ENCODE assay signal across 9 mouse cellular contexts in genomic region chr9:44119011-44119410, GRCm38 (mm10). TPM values are rescaled to one million over a fixed set of nuclear protein-coding genes. Genes with fewer than 3 reads are reported as not detected.
DNase-seq lines count a peak whose midpoint lies in the region; ATAC-seq and TF ChIP-seq lines count a peak whose summit lies in the region.
"Had no signal": no experiment of that assay in that cellular context is flagged by ENCODE, and none has a peak within 500 bp of the region (broad histone marks: within the 10 kb centered on the region; RNA-seq: fewer than 3 reads in every experiment).

No protein-coding gene starts in this region.

- no peak overlapping the region for H3K4me3 ChIP-seq in layer of hippocampus, adult 2 months
- H3K4me3 ChIP-seq: erythroblast, embryonic 14.5 days; limb, embryonic 12.5 days had no signal

- peak; percentile 78 for TF ChIP-seq CTCF in layer of hippocampus, adult 2 months (conservative IDR thresholded peaks at IDR 0.05)

- no peak for DNase-seq in layer of hippocampus, adult 2 months (ENCODE audit: low spot score in 2 of 2)
- DNase-seq in layer of hippocampus, postnatal 14 days (ENCODE audit: low spot score in 2 of 2) = no peak
- DNase-seq in NIH3T3 (ENCODE audit: low read depth) (peak; percentile 59), MN1 (ENCODE audit: low spot score) (no peak)
- DNase-seq in spleen, postnatal 14 days (ENCODE audit: low spot score in 2 of 2) = peak; percentile 37 to 51
- no peak for DNase-seq in left cerebral cortex, postnatal 14 days (ENCODE audit: low spot score in 2 of 2)

- intact Hi-C loops in left cerebral cortex, postnatal 14 days (cut with DNase I) = no loop called here

- H3K27ac ChIP-seq in layer of hippocampus, adult 2 months = no peak overlapping the region
- H3K27ac ChIP-seq: limb, embryonic 12.5 days had no signal

- 0 out of 2 replicates have a peak, but pooled peaks have one; percentile 42 for ATAC-seq in common myeloid progenitor, adult 5-6 weeks (replicated peaks; ENCODE audit: low read depth, poor library complexity, severe bottlenecking)

RNA-seq across cellular contexts. Expression of gene Rnf26, which starts 5.7 kb away (rescaled TPM):
- 10 to 100 TPM; 29.2 to 30.7 TPM for total RNA-seq in layer of hippocampus, adult 2 months (2021)
- total RNA-seq in layer of hippocampus, postnatal 14 days (2021) = 10 to 100 TPM; 27.7 to 28.2 TPM
- total RNA-seq in common myeloid progenitor, adult 5-6 weeks (2017) = 19.3 and 21.8 TPM in 2 replicates
- total RNA-seq in left cerebral cortex, postnatal 14 days (2021) = 10 to 100 TPM; 28.1 to 31.9 TPM

RNA-seq across cellular contexts. Expression of gene Gm49380, which starts 5.7 kb away (rescaled TPM):
- total RNA-seq in layer of hippocampus, adult 2 months (2021) = under 1 TPM; 0.27 to 0.38 TPM
- under 1 TPM; 0.14 to 0.29 TPM for total RNA-seq in layer of hippocampus, postnatal 14 days (2021)
- not detected in 2 replicates for total RNA-seq in common myeloid progenitor, adult 5-6 weeks (2017)
- total RNA-seq in left cerebral cortex, postnatal 14 days (2021) = under 1 TPM; 0.25 to 0.37 TPM

RNA-seq across cellular contexts. Expression of gene C1qtnf5, which starts 12.0 kb away (rescaled TPM):
- 10 to 100 TPM; 12.3 to 14.4 TPM for total RNA-seq in layer of hippocampus, adult 2 months (2021)
- total RNA-seq in layer of hippocampus, postnatal 14 days (2021) = 10 to 100 TPM; 13.5 to 18.6 TPM
- total RNA-seq in common myeloid progenitor, adult 5-6 weeks (2017) = not detected in 2 replicates
- total RNA-seq in left cerebral cortex, postnatal 14 days (2021) = 10 to 100 TPM; 17.1 to 19.6 TPM

RNA-seq across cellular contexts. Expression of gene Mcam, which starts 15.3 kb away (rescaled TPM):
- total RNA-seq in layer of hippocampus, adult 2 months (2021) = 10 to 100 TPM; 10.1 to 15.9 TPM
- total RNA-seq in layer of hippocampus, postnatal 14 days (2021) = 10 to 100 TPM; 24.5 to 27.8 TPM
- total RNA-seq in common myeloid progenitor, adult 5-6 weeks (2017) = 0.15 and 2.6 TPM in 2 replicates
- 10 to 100 TPM; 20.3 to 22.0 TPM for total RNA-seq in left cerebral cortex, postnatal 14 days (2021)

RNA-seq across cellular contexts. Expression of gene Mfrp, which starts 17.5 kb away (rescaled TPM):
- 1 to 10 TPM in 1 of 2 experiments, not detected in 1; 1.3 TPM for total RNA-seq in layer of hippocampus, adult 2 months (2021)
- total RNA-seq in layer of hippocampus, postnatal 14 days (2021) = 1 to 10 TPM in 1 of 2 experiments, under 1 TPM in 1; 0.33 to 8.6 TPM
- total RNA-seq in common myeloid progenitor, adult 5-6 weeks (2017) = not detected in 2 replicates
- total RNA-seq in left cerebral cortex, postnatal 14 days (2021) = under 1 TPM; 0.46 to 0.82 TPM

Comparison
In these comparisons a context has a peak if more than half of its experiments do, and no peak if none do; other contexts are left out.
1. DNase-seq: peak in NIH3T3 (single experiment) and spleen, postnatal 14 days (2 of 2); none in layer of hippocampus, adult 2 months (0 of 2), layer of hippocampus, postnatal 14 days (0 of 2), MN1 (single experiment) and left cerebral cortex, postnatal 14 days (0 of 2).
2. RNA of gene C1qtnf5, which starts 12.0 kb away (total RNA-seq): 17.1 to 19.6 TPM in left cerebral cortex, postnatal 14 days, 13.5 to 18.6 TPM in layer of hippocampus, postnatal 14 days and 12.3 to 14.4 TPM in layer of hippocampus, adult 2 months; not detected in common myeloid progenitor, adult 5-6 weeks; every median in the first group is over 10 times any median in the second.